Mouse (Mus musculus) frontal cortex, adult 2 months (tissue): Measurements from ENCODE around the gene Lrp5. TPM values are rescaled to one million over a fixed set of nuclear protein-coding genes. Genes with fewer than 3 reads are reported as not detected.
A peak's percentile ranks its signal among the peaks of the same experiment; 100 is the strongest.
"Not testable (repeated sequence)": the region's sequence is repeated elsewhere in the genome, so short reads cannot be mapped to it uniquely, and the experiment has no call there.

Experiments
- DNase-seq, 2 experiments: peaks; one replicate each; pipeline ENCODE4 v3.0.0; 2022; ENCODE audit warnings: low spot score in 1 of 2; ENCODE audit errors: extremely low spot score in 1 of 2
- polyA plus RNA-seq: library from polyadenylated mRNA; depleted of rRNA; stranded (reverse); fragments of >200 nt; gene quantifications from 2 replicates; pipeline ENCODE4 v1.2.3, GENCODE M21; 2012

Lrp5 gene
- polyA plus RNA-seq, 1 experiment, result 5.2 TPM

DNA sequence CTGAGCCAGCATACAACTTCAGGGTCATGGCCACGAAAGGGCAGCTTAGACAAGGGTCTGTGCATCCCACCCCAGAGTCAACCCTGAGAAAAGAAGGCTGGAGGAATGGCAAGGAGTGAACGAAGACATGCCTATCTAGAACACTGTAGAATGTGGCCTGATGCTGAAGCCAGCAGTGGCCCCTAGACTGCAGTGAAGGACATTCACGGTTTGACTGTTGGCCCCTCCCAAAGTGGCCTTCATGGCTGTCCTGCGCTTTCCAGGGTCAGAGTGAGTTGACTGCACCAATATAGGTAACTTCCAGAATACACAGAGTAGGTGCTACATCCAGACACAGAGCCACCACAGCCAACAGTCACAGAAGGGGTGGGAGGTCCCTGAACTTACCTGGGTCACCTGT lies 28.4 kb downstream of the Lrp5 start:
- DNase-seq, result no peak

DNA sequence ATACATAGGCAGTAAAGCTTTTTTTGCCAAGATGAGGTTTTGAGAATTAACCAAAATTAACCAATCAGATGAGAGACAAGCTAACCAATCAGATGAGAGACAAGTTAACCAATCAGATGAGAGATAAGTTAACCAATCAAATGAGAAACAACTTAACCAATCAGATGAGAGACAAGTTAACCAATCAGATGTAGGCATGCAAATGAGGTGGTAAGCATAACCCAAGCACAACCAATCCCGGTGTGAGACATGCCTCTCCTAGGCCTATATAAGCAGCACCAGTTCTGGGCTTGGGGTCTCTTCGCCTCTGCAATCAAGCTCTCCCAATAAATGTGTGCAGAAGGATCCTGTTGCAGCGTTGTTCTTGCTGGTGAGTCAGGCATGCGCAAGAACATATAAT lies 29.3 kb downstream of the Lrp5 start:
- DNase-seq, result not testable (repeated sequence)

DNA sequence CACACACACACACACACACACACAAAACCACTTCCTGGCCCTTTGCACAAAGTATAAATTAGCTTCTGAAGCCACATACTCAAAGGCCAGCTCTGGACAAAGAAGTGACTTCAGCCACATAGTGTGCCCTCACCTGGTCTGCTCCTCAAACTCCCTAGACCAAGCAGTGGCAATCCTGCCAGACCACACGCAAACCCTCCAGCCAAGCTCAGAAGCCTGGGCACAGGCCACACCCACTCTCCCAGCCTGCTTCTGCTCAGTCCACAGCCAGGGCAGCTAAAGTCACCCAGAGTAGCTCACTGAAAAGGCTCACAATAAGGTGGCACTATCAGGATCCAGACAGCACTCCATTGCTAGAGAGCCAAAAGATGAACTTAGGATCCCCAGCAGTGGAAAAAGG lies 30.2 kb downstream of the Lrp5 start:
- no peak for DNase-seq

DNA sequence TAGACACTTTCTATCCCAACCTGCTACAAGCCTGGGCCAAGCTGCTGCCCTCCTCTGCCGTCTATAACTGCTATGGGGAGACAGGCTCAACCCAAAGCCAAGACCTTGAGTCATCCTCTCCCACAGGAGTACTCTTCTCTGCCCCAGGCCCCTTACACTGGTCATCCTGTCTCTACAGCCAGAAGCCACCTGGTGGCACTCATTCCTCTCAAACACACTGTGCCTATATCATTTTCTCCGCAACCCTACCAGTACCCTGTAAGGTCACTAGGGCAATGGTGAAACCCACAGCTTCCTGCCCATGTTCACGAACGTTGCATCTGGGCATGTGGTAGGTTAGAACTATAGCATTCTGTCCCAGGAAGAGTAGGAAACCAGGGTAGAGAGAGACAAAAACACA lies 31.4 kb downstream of the Lrp5 start:
- no peak for DNase-seq

DNA sequence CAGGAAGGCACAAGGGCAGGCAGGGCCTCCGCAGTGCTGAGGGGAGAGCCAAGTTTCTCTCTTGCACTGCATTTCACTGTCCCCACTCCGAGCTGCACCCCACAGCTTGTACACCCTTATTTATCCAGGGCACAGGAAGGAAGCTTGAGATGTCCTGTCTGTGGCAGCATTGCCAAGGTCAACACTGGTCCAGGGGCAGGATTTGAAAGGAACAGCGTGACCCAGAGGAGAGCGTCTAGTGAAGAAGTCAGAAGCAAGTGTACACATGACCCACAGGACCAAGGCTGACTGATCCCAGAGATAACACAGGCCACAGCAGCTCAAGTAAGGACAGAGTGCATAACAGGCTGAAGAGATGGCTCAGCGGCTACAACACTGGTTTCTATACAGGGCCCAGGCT lies 32.3 kb downstream of the Lrp5 start:
- DNase-seq, result no peak

DNA sequence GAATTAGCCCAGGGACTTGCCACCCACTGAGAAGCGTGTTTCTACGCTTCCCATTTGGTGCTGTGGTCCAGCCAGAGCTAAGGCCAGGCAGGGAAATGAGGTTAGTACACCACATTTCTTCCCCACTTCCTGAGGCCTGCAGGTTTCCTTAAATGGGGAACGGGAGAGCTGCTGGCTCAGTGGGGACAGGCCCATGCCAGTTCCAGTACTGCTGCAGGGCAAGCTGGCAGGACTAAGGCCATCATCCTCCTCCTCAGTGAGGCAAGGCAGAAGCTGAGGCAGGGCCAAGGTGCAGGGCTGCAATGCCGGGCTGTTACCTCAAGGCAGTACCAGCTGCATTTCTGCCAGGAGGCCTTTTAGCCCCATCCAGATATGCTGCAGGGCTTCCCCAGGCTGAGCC lies 32.9 kb downstream of the Lrp5 start:
- DNase-seq, result no peak

DNA sequence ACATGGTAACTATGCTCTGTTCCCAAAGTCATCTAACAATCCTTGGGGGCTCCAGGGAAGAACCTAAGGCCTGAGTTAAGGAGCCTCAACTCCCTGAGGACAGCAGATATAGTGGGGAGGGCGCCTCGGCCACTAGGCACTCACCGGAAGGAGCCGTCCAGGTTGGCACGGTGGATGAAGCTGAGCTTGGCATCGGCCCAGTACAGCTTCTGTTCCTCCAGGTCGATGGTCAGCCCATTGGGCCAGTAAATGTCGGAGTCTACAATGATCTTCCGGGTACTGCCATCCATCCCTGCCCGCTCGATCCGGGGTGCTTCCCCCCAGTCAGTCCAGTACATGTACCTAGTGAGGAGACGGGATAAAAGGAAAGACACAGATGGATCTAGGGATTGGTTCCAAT lies 34.4 kb downstream of the Lrp5 start:
- DNase-seq, result no peak

DNA sequence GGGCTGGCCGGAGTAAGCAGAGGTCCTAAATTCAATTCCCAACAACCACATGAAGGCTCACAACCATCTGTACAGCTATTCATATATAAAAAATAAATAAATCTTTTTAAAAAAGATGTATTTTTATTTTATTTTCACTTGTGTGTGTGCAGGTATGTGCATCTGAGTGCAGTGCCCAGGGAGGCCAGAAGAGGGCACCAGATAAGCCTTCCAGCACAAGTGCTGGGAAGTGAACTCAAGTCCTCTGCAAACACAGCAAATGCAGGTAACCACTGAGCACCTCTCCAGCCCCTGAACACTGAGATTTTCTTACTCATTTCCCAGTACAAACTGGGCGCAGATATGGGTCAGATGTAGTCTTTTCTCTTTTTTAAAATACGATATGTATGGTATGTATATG lies 35.1 kb downstream of the Lrp5 start:
- DNase-seq, result no peak

DNA sequence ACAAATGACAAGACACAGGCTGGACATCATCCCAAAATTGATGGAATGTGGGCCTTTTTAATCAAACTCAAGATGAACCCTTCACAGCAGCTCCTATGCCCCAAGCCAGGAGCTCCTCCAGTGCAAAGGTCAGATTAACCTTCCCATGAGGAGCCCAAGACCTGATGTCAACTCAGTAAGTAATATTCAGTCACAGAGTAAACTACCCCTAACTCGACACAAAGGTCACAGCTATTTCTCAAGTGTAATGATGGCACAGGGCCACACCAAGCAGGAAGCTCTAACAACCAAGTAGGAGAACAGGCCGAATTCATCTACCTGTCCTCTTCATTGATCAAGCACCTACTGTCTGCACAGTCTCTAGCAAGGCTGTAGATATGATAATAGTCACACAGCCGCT lies 35.9 kb downstream of the Lrp5 start:
- DNase-seq, result no peak

DNA sequence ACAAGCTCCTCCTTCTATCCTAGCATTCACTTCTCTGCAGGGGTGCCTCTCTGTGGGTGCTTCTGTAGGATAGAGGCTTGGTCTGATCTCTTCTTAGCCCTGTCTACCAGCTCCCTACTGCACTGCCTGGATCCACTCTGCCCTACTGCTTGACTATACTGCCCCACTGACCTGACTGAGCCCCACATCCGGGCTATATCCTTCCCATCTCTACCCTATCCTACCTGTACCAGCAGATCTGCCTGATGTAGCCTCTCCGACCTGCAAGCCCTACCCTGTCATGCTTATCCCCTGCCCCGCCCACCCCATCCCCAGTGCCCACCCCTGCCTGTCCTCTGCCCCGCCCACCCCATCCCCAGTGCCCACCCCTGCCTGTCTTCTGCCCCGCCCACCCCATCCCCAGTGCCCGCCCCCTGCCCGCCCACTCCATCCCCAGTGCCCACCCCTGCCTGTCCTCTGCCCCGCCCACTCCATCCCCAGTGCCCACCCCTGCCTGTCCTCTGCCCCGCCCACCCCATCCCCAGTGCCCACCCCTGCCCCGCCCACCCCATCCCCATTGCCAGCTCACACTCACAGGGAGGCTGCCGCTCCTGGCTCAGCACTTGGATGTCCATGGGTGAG lies 37.4 kb downstream of the Lrp5 start:
- no peak for DNase-seq

DNA sequence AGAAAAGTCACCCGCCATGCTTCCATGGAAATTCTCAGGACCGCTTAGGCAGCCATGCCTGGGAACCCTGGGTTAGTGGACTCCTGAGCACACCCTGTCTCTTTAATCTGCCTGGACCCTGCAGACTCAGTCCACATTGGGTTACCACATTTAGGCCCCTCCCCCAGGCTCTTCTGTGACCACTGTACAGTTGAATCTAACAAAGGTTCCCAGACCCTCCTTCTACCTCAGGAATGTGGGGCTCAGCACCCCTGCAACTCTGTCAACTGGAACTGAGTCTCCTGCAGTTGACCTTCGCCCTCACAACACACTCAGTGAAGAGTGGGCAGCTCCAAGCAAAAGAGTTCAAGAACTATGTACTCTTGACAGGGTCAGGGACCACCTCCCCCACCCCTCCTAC lies 38.4 kb downstream of the Lrp5 start:
- no peak for DNase-seq

DNA sequence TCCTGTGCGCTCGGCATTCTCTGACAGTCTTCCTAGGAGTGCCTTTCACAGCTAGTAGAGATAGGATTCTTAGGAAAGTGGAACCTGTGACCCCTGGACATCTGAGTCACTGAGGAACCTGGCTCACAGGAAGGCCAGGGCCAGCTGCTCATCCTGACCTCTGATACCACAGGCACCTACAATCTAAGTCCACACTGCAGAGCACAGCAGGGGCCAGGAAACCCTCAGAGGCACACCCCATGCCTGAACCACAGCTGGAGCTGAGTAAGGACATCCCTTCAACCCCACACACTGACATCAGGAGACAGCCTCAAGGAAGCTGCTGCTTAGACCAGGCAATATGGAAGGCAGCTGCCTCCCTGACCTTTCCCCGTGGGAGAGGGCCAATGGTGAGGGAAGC lies 40.6 kb downstream of the Lrp5 start:
- no peak for DNase-seq

DNA sequence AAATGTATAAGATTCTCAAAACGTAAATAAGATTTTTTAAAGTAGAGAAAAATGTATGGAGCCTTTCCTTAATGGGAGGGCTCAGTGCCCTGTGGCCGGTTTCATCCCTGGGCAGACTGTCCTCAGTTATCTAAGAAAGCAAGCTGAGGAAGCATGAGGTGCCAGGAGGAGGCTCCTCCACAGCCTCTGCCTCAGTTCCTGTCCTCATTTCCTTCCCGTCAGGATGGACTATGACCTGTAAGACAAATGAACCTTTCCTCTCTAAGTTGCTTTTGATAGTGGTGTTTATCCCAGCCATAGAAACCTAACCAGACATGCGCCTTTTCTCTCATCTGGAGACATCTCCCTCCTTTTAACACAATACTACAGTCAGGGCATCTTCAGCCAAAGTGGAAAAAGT lies 41.0 kb downstream of the Lrp5 start:
- DNase-seq, result no peak

DNA sequence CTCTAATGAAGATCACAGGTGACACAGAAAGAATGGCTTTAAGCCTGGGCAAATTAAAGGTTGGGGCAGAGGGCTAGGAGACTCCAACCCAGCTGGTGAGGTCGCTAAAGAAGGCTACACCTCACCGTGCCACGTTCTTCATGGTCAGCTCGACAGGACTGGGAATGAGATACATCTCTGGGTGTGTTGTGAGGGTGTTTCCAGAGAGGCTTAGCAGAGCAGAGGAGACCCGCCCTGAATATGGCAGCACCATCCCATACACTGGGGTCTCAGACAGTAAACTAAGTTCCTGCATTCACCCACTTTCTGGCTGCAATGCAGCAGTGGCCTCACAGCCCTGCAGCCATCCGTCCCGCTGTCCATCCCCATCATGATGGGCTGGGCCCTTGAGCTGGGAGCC lies 46.8 kb downstream of the Lrp5 start:
- no peak for DNase-seq

DNA sequence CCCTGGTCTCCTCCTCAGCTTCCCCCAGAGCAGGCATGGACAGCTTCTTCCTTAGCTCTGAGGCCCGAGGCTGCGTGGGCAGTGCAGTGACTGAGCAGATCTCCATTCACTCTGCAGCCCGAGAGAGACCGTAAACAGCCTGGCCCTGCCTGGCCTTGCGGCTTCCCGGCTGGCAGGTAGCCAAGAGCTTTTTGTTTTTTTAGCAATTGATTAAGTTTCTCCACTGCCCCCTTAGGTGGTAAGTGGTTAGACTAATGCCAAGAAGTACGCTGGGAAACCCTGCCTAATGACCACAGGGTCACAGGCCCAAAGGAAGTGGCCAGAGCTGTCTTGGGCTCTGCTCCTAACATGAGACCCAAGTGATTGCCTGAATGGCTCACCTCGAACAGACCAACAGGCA lies 47.7 kb downstream of the Lrp5 start:
- DNase-seq, result peak in 1 of 2 experiments; percentile 42

DNA sequence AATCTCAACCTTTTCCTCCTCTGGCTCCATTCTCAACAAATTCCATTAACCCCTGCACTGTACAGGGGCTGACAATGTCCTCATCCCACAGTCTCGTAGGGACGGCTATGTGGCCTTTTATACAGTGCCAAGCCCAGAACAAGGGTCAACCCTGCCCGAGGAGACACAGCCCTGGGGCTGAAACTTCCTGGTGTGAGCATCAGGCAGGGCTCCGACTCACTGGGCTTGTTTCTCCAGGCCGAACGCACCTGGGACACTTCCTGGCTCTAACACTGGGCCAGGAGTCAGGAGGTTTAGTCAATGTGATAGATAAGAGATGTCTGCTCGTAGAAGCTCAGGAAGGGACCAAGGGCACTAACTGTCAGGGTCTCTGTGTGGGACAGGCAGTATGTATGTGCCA lies 54.3 kb downstream of the Lrp5 start:
- DNase-seq, result no peak

DNA sequence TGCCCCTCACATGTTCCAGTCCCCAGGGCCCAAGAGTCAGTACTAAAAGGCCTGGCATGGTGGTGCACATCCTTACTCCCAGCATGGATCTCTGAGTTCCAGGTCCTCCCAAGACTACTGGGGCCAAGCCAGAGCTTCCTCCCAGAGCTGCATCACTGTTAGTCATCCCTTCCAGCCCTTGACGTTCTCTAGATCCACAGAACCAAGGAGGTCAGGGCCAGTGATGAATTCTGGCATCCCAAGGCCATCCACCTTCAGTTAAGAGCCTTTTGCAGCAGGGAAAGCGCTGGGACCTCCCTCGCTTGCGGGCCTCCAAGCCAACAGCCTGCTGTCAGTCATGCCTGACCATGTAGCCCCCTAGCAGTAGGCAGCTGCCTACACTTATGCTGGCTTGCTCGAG lies 54.9 kb downstream of the Lrp5 start:
- no peak for DNase-seq

DNA sequence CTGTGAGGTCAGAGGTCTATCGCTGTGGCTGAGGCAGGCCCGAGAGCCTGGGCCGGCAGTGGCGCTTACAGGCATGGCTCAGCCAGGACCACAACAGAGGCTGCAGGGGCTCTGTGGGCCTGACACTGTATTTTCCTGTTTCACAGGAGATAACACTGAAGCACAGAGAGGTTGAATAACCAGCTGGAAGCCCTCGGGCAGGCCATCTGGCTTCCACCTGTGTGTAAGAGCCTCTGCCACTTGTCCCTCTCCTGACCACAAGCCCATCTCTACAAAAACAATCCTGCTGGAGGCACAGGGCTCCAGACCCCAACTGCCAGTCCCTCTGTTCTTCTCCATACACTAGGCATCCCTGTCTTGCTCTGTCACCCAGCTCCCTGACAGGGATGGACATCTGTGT lies 55.9 kb downstream of the Lrp5 start:
- no peak for DNase-seq

DNA sequence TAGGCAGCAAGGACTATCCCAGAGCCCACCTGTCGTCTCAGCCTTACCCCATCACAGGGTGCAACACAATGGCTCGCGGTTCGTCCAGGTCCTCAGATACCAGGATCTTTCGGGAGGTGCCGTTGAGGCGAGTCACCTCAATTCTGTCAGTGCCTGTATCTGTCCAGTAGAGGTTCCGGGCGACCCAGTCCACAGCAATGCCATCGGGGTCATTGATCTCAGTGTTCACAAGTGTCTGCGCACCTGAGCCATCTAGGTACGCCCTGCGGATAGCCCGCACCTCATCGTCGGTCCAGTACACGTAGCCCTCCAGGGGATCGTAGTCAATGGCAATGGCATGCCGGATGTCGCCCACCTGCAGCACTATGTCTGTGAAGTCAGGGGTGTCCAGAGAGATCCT lies 56.3 kb downstream of the Lrp5 start:
- no peak for DNase-seq

DNA sequence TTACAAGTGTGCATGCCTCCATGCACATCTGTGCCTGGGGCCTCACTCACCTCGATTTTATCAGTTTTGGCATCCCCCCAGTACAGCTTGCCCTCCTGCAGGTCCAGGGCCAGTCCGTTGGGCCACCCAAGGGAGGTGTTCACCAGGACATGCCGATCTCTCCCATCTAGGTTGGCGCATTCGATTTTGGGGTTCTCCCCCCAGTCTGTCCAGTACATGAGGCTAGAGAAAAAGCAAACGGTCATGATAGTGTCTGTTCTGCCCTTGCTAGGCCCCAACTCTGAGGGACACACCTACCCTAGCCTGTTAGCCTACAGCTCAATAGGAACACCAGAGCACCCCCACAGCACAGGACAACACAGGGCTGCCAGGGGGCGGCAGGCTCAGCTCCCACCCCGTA lies 58.1 kb downstream of the Lrp5 start:
- DNase-seq, result no peak

DNA sequence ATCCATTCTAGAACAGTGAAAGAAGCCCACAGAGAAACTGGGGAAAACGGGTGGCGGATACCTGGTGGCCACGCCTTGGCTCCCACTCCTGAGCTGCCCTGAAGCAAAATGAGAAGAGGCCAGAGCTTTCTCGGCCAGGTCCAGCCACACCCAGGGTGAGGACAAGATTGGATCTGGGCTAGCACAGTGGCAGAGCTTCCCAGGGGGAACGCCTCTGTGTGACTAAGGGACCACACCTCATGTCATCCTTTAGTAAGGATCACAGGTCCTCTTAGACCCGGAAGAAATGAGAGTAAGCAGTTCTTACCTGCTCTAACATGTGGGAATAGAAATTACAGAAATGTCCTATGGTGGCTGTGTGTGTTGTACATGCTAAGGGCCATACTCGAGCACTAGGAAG lies 61.3 kb downstream of the Lrp5 start:
- DNase-seq, result no peak

DNA sequence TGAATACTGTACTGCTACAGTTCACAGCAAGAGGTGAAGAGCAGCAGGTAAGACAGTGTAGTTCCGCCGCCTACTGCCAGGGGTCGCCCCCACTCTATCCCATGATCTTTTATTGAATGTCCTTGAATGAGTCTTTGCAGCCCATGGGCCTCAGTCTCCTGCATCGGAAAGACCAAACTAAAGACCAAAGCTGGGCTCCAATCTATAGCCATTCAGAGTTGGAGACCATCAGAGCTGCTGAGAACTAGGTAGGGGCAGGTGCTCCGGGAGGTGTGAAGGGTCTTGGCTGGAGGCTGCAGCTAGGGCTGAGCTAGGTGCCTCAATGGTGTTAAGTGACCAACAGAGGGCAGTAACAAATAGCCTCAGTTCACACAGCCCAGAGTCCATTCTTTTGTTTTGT lies 62.5 kb downstream of the Lrp5 start:
- peak in 1 of 2 experiments; percentile 35 for DNase-seq

DNA sequence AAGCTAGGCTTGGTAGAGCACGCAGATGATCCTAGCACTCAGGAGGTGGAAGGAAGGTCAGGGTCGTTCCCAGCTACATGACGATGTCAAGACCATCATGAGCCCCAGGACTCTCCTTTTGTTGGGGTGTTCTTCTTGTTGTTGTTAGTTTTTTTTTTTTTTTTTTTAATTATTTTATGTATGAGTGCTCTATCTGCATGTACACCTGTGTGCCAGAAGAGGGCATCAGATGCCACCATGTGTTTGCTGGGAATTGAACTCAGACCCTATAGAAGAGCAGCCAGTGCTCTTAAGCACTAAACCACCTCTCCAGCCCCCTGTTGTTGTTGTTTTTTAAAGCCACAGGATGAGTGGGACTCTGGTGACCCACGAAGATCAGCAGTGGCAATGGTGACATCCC lies 63.1 kb downstream of the Lrp5 start:
- DNase-seq, result no peak
